Mouse (Mus musculus): ENCODE measurements at regions not wholly inside any gene's neighbourhood (a gene's known extent, or its start where the extent isn't known, plus 50 kb on each side); places are given as distances from the start of the nearest gene placed in this dataset.
A peak's percentile ranks its signal among the peaks of the same experiment; 100 is the strongest.

- DNase-seq (ENCODE audit: low spot score in 2 of 2): no peak
Observed at GRCm38 (mm10) chrX:9738904-9739303, 76.1 kb upstream of the Dynlt3 start.

- no peak for DNase-seq (ENCODE audit: low spot score in 2 of 2)
Observed at GRCm38 (mm10) chrX:9742518-9742917, 79.7 kb upstream of the Dynlt3 start.

GRCm38 (mm10) chrX:9747305-9747938, 84.6 kb upstream of the Dynlt3 start:
- DNase-seq (ENCODE audit: low spot score in 2 of 2): peak; percentile 34 to 46

GRCm38 (mm10) chrX:9752954-9753572, 90.3 kb upstream of the Dynlt3 start:
- DNase-seq (ENCODE audit: low spot score in 2 of 2): peak; percentile 14 to 29

GRCm38 (mm10) chrX:9769540-9769939, 77.2 kb upstream of the Hypm start:
- DNase-seq (ENCODE audit: low spot score in 2 of 2): no peak

GRCm38 (mm10) chrX:9777498-9777897, 69.2 kb upstream of the Hypm start:
- no peak for DNase-seq (ENCODE audit: low spot score in 2 of 2)

- no peak for DNase-seq (ENCODE audit: low spot score in 2 of 2)
Observed at GRCm38 (mm10) chrX:9789542-9789941, 57.2 kb upstream of the Hypm start.
